In the genomic region with DNA sequence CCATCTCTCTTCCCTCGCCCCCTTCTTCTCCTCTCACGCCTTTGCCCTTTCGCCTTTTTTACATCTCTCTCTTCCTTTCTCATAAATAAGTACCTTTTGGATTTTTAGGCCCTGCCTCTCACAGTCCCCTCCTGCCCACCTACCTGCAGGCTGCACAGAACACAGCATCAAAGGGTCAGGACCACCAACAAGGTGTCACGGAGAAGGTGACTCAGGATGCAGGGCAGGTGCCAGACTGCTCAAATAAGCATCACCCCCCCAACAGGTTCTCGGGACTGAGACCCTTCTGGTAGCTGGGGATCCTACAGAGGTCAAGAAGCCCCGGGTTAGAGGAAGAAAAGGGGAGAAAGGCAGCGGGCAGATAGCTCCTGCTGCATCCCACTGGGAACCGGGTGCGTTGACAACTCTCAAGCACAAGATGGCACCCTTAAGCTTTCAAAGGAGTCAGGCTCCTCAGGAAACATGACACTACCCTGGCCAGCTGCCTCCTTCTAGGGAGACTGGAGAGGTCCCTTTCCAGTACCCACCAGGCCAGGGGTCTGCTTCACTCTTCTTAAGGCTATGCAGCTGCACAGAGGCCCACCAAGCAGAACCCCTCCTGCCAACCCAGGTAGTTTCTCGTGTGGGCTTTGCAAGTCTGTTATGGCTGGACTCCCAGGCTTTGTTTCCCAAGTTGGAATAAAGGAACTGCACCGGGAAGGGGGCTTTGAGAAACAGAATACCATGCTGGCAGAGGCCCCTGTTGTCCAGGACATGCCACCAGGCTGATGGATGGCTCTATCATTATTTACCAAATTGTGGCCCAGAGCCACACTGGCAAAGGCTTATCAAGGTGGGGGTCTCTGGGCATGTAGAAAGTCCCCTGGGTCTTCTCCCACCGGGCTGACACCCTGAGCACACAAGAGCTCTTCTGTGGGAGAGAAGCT, we compare ENCODE assay signal across 8 mouse cellular contexts.
DNase-seq lines count a peak whose midpoint lies in the region; ATAC-seq and TF ChIP-seq lines count a peak whose summit lies in the region.

No protein-coding gene starts in this region.

- no peaks in the 10 kb centered on the region for H3K4me1 ChIP-seq in bone marrow macrophage, adult 2 months (ENCODE audit: control insufficient read depth, insufficient read depth, low read length)
- H3K4me1 ChIP-seq in embryonic fibroblast, embryonic 13.5 days (ENCODE audit: control insufficient read depth, insufficient read depth, low read length): no peaks in the 10 kb centered on the region
- no peaks in the 10 kb centered on the region for H3K4me1 ChIP-seq in kidney, postnatal 0 days (replicated peaks; ENCODE audit: insufficient read depth, low read length)
- H3K4me1 ChIP-seq in limb, embryonic 15.5 days: peaks cover 18% of the 10 kb centered on the region
- H3K4me1 ChIP-seq in midbrain, embryonic 16.5 days (ENCODE audit: control insufficient read depth, insufficient read depth, low read length): peaks cover 13% of the 10 kb centered on the region; the same call in 1 of the 2 replicates

- no peak overlapping the region for H3K27ac ChIP-seq in bone marrow macrophage, adult 2 months (ENCODE audit: insufficient read depth, low read depth, low read length)
- H3K27ac ChIP-seq in embryonic fibroblast, embryonic 13.5 days (ENCODE audit: insufficient read depth, low read length): no peak overlapping the region
- no peak overlapping the region for H3K27ac ChIP-seq in kidney, postnatal 0 days
- no peak overlapping the region; the same call in 1 of the 2 replicates for H3K27ac ChIP-seq in limb, embryonic 15.5 days
- H3K27ac ChIP-seq in midbrain, embryonic 16.5 days (ENCODE audit: low read length): no peak overlapping the region

- no peak overlapping the region for H3K4me3 ChIP-seq in bone marrow macrophage, adult 2 months (ENCODE audit: insufficient read depth, low read length)
- H3K4me3 ChIP-seq in embryonic fibroblast, embryonic 13.5 days (ENCODE audit: insufficient read depth, low read length): no peak overlapping the region
- H3K4me3 ChIP-seq in kidney, postnatal 0 days (replicated peaks; ENCODE audit: low read depth, low read length): no peak overlapping the region
- H3K4me3 ChIP-seq in limb, embryonic 15.5 days: no peak overlapping the region
- no peak overlapping the region for H3K4me3 ChIP-seq in midbrain, embryonic 16.5 days (ENCODE audit: low read depth, low read length)

- TF ChIP-seq POLR2A in bone marrow macrophage, adult 2 months (IDR thresholded peaks at IDR 0.05; ENCODE audit: borderline replicate concordance, low read depth, low read length): no peak
- TF ChIP-seq POLR2A in embryonic fibroblast, embryonic 13.5 days (IDR thresholded peaks at IDR 0.05; ENCODE audit: low read depth, low read length): no peak

- no peak overlapping the region for H3K9ac ChIP-seq in kidney, postnatal 0 days (ENCODE audit: low read depth, low read length)
- H3K9ac ChIP-seq in limb, embryonic 15.5 days: no peak overlapping the region
- H3K9ac ChIP-seq in midbrain, embryonic 16.5 days (ENCODE audit: low read depth, low read length): 0 out of 2 replicates have a peak overlapping the region, but pooled peaks have one; percentile 10

- TF ChIP-seq CTCF in bone marrow macrophage, adult 2 months (IDR thresholded peaks at IDR 0.05; ENCODE audit: low read depth, low read length): peak; percentile 46
- peak; percentile 72; the same call in 1 of the 2 replicates for TF ChIP-seq CTCF in embryonic fibroblast, embryonic 13.5 days (IDR thresholded peaks at IDR 0.05; ENCODE audit: borderline replicate concordance, insufficient read depth, low read length)
- peak; percentile 85 for TF ChIP-seq CTCF in kidney, postnatal 0 days (IDR thresholded peaks at IDR 0.05; ENCODE audit: low read depth)

- H3K4me2 ChIP-seq in kidney, postnatal 0 days (ENCODE audit: low read length): no peak overlapping the region
- H3K4me2 ChIP-seq in limb, embryonic 15.5 days: no peak overlapping the region
- H3K4me2 ChIP-seq in midbrain, embryonic 16.5 days (ENCODE audit: low read length): no peak overlapping the region

- no peaks in the 10 kb centered on the region for H3K36me3 ChIP-seq in kidney, postnatal 0 days (ENCODE audit: insufficient read depth, low read length)
- no peaks in the 10 kb centered on the region for H3K36me3 ChIP-seq in limb, embryonic 15.5 days
- H3K36me3 ChIP-seq in midbrain, embryonic 16.5 days (ENCODE audit: control insufficient read depth, insufficient read depth, low read length): no peaks in the 10 kb centered on the region

- 41% methylated on average over 12 of the region's 12 CpGs for WGBS in kidney, postnatal 0 days
- WGBS in limb, embryonic 15.5 days: 38% methylated on average over 12 of the region's 12 CpGs
- WGBS in midbrain, embryonic 16.5 days: 38% methylated on average over 12 of the region's 12 CpGs

- 0 out of 2 replicates have a peak, but pooled peaks have one; percentile 36 for ATAC-seq in kidney, postnatal 0 days (replicated peaks; ENCODE audit: low FRiP score, low read depth)
- peak; percentile 80; the same call in 1 of the 2 replicates for ATAC-seq in limb, embryonic 15.5 days (ENCODE audit: insufficient number of reproducible peaks, low FRiP score, low TSS enrichment, low read depth)
- peak; percentile 72 for ATAC-seq in midbrain, embryonic 16.5 days

- no peaks in the 10 kb centered on the region for H3K9me3 ChIP-seq in kidney, postnatal 0 days (replicated peaks; ENCODE audit: low read length)
- H3K9me3 ChIP-seq in limb, embryonic 15.5 days: no peaks in the 10 kb centered on the region
- no peaks in the 10 kb centered on the region for H3K9me3 ChIP-seq in midbrain, embryonic 16.5 days (replicated peaks; ENCODE audit: control insufficient read depth, low read length, poor library complexity, severe bottlenecking)

- no peaks in the 10 kb centered on the region for H3K27me3 ChIP-seq in kidney, postnatal 0 days (ENCODE audit: insufficient read depth, low read length)
- peaks cover 19% of the 10 kb centered on the region for H3K27me3 ChIP-seq in limb, embryonic 15.5 days
- 0 out of 2 replicates have a peak, but pooled peaks cover 2% of the 10 kb centered on the region for H3K27me3 ChIP-seq in midbrain, embryonic 16.5 days (ENCODE audit: control insufficient read depth, insufficient read depth, low read depth, low read length)

- DNase-seq in 416B (ENCODE audit: low read depth): peak; percentile 36
- DNase-seq in heart, adult 9 months (ENCODE audit: low spot score in 2 of 2): peak; percentile 64 to 78
- peak; percentile 95 for DNase-seq in kidney, postnatal 0 days (ENCODE audit: low spot score)
- DNase-seq in testis, postnatal 14 days (ENCODE audit: low spot score): peak; percentile 25

Comparison
In these comparisons a context has a peak if more than half of its experiments do, and no peak if none do; other contexts are left out.
1. DNase-seq: peak in every context shown above with its lines; median percentile 95 in kidney, postnatal 0 days; 71 in heart, adult 9 months; 36 in 416B; 25 in testis, postnatal 14 days.